Mouse (Mus musculus): ENCODE results near the gene Klk9. TPM values are rescaled to one million over a fixed set of nuclear protein-coding genes. Genes with fewer than 3 reads are reported as not detected.

Gene Klk9
- polyA plus RNA-seq (2015; fragmentation: Nextera tagmentation; extraction: Ambion mirVana) = not detected in 2 replicates

DNA sequence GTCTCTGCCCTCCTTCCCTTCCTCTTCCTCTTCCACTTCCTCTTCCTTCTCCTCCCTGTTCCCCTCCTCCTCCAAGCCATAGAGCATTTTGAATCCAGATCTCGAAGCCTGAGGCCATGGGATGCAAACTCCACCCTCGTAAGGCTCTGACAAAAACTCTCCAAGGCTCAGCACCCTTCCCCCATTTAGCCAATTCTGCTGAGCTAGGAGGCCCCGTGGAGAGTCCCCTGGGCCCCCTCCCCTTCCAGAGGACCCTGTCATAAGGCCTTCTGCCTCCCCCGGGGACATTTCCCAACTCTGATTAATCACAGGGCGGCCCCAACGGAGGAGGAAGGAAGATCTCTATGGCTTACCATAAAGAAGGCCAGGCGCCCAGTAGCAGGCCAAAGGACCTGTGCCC, at the start of gene Klk9:
Klk9 (plus strand) TSS at position 301 of the 400 bp plus-strand sequence.
- 50% methylated on average over 7 of the region's 7 CpGs for WGBS (ENCODE audit: insufficient replicate concordance)

DNA sequence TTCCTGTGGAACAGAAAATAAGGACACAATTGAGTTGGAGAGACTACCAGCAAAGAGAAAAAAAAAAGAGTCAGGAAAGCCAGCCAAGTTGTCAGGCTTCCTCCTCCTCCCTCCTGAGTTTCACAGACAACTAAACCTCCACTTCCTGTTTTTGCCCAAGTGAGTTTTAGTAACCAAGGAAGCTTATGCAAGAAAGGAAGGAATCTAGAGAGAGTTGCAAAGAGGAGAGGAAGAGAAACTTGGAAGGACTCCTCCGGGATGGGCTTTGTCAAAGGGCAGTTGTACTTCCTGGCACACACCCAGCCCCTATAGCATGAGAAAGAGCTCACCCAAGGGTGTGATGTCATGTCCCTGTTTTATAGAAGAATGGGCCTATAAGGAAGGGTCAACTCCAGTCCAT, 43.9 kb upstream of the Klk9 start:
- Histone ChIP-seq H3K4me3 (ENCODE audit: low read depth, low read length) (no peak overlapping the region), H3K9ac (ENCODE audit: low read depth, low read length) (no peak overlapping the region), H3K36me3 (ENCODE audit: control insufficient read depth, insufficient read depth) (no peaks in the 10 kb centered on the region), H3K9me3 (replicated peaks; ENCODE audit: control insufficient read depth, low read length) (no peaks in the 10 kb centered on the region), H3K27me3 (ENCODE audit: control insufficient read depth, insufficient read depth, low read depth, low read length) (no peaks in the 10 kb centered on the region), H3K27ac (ENCODE audit: low read length) (no peak overlapping the region), H3K4me1 (ENCODE audit: control insufficient read depth, low read depth, low read length) (no peaks in the 10 kb centered on the region), H3K4me2 (ENCODE audit: low read depth, low read length) (no peak overlapping the region)
- 9% methylated on average over 1 of the region's 1 CpGs for WGBS (ENCODE audit: insufficient replicate concordance)
- no peak for ATAC-seq (ENCODE audit: low read depth)

More for the DNA sequence above, at the start of gene Klk9:
- H3K4me2 ChIP-seq (ENCODE audit: low read depth, low read length) = no peak within 1 kb of the TSS
- H3K27ac ChIP-seq (ENCODE audit: low read length) = no peak within 1 kb of the TSS
- ATAC-seq (ENCODE audit: low read depth) = no peak
- no peaks in the 10 kb centered on the region for H3K9me3 ChIP-seq (replicated peaks; ENCODE audit: control insufficient read depth, low read length)
- no peak within 1 kb of the TSS for H3K9ac ChIP-seq (ENCODE audit: low read depth, low read length)
- no peaks in the 10 kb centered on the region for H3K4me1 ChIP-seq (ENCODE audit: control insufficient read depth, low read depth, low read length)
- no peak within 1 kb of the TSS for H3K4me3 ChIP-seq (ENCODE audit: low read depth, low read length)
- no peaks in the 10 kb centered on the region for H3K36me3 ChIP-seq (ENCODE audit: control insufficient read depth, insufficient read depth)
- H3K27me3 ChIP-seq (ENCODE audit: control insufficient read depth, insufficient read depth, low read depth, low read length) = peaks cover 11% of the 10 kb centered on the region

DNA sequence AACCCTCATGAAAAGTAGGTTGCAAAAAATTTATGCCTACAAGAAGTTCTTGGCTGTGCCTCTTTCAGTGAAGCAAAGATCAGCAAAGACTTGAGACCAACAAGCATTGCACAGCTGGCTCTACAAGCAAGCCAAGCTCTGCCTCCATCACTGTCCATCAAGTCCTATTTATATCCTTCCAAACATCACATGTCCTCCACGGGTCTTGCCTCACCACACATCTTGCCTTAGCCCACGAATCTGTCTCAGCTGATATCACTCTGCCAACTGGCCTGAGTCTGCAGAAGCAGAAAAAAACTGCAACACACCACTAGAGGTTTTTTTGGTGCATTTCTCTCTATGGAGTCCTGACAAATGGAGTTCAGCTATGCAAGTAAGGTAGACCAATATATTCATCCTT, 38.9 kb upstream of the Klk9 start:
- H3K4me1 ChIP-seq (ENCODE audit: control insufficient read depth, low read depth, low read length) = no peaks in the 10 kb centered on the region
- H3K9me3 ChIP-seq (replicated peaks; ENCODE audit: control insufficient read depth, low read length) = no peaks in the 10 kb centered on the region
- ATAC-seq (ENCODE audit: low read depth) = no peak
- 26% methylated on average over 2 of the region's 2 CpGs for WGBS (ENCODE audit: insufficient replicate concordance)
- H3K27me3 ChIP-seq (ENCODE audit: control insufficient read depth, insufficient read depth, low read depth, low read length) = no peaks in the 10 kb centered on the region
- no peak overlapping the region for H3K4me2 ChIP-seq (ENCODE audit: low read depth, low read length)
- H3K9ac ChIP-seq (ENCODE audit: low read depth, low read length) = no peak overlapping the region
- H3K4me3 ChIP-seq (ENCODE audit: low read depth, low read length) = no peak overlapping the region
- no peak overlapping the region for H3K27ac ChIP-seq (ENCODE audit: low read length)
- H3K36me3 ChIP-seq (ENCODE audit: control insufficient read depth, insufficient read depth) = no peaks in the 10 kb centered on the region

DNA sequence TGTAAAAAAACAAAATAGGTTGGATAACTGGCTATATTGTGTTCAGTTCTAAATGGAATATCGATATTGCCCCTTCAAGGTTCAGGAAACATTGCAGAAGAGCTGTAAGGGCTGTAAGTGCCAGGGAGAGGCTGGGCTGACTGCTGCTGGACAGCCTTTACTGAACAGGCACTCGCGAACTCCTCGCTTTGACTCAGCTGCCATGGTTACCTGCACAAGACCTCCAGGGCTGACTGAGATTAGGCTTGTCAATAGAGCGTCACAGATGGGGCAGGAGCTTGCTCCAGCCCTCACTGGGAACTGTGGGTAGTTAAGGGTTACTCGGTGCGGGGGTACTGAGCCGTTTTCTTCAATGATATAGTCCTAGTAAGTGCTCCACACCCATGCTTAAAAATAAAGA, 25.2 kb upstream of the Klk9 start:
- H3K36me3 ChIP-seq (ENCODE audit: control insufficient read depth, insufficient read depth) = no peaks in the 10 kb centered on the region
- H3K9ac ChIP-seq (ENCODE audit: low read depth, low read length) = no peak overlapping the region
- no peak overlapping the region for H3K4me3 ChIP-seq (ENCODE audit: low read depth, low read length)
- no peak overlapping the region for H3K27ac ChIP-seq (ENCODE audit: low read length)
- H3K9me3 ChIP-seq (replicated peaks; ENCODE audit: control insufficient read depth, low read length) = no peaks in the 10 kb centered on the region
- 45% methylated on average over 8 of the region's 8 CpGs for WGBS (ENCODE audit: insufficient replicate concordance)
- H3K4me1 ChIP-seq (ENCODE audit: control insufficient read depth, low read depth, low read length) = no peaks in the 10 kb centered on the region
- no peak for ATAC-seq (ENCODE audit: low read depth)
- no peaks in the 10 kb centered on the region for H3K27me3 ChIP-seq (ENCODE audit: control insufficient read depth, insufficient read depth, low read depth, low read length)
- H3K4me2 ChIP-seq (ENCODE audit: low read depth, low read length) = no peak overlapping the region

DNA sequence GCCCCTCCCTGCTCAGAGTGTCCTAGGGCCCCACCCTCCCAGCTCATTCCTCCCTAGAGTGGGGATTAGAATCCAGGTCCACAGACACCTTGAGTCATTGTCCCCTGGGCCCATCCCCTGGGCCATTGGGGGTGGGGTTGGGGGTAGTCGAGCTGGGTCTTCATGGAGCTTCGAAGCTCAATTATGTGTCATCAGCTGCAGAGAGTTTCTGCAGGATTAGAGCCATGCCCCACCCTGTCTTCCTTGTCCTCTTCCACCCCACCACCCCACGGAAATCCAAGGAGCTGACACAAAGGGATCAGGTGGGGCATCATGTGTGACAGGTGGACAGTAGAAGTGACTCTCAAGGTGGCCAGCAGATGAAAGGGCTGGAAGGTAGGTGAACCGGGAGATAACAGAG, 23.1 kb upstream of the Klk9 start, which contains the start of gene Klk12:
Klk12 (plus strand) TSS at position 301 of the 400 bp plus-strand sequence.
- Histone ChIP-seq H3K4me1 (ENCODE audit: control insufficient read depth, low read depth, low read length) (no peaks in the 10 kb centered on the region), H3K9ac (ENCODE audit: low read depth, low read length) (no peak within 1 kb of the TSS), H3K27me3 (ENCODE audit: control insufficient read depth, insufficient read depth, low read depth, low read length) (no peaks in the 10 kb centered on the region), H3K27ac (ENCODE audit: low read length) (no peak within 1 kb of the TSS), H3K36me3 (ENCODE audit: control insufficient read depth, insufficient read depth) (no peaks in the 10 kb centered on the region), H3K9me3 (replicated peaks; ENCODE audit: control insufficient read depth, low read length) (no peaks in the 10 kb centered on the region), H3K4me2 (ENCODE audit: low read depth, low read length) (no peak within 1 kb of the TSS), H3K4me3 (ENCODE audit: low read depth, low read length) (no peak within 1 kb of the TSS)
- no peak for ATAC-seq (ENCODE audit: low read depth)
- WGBS (ENCODE audit: insufficient replicate concordance) = 60% methylated on average over 4 of the region's 4 CpGs

DNA sequence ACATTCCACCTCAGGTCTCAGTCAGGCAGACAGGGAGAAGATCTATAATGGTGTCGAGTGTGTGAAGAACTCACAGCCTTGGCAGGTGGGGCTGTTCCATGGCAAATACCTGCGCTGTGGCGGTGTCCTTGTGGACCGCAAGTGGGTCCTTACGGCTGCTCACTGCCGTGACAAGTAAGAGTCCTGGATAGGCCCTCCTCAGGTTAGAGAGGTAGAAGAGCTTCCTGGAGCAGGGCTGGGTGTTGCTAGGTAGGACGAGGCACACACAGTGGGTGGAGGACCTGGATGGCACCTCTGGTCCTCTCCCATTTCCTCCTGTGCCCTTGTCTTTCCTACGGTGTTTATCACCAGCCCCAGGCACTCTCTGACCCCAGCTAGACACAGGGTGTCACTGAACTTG, 22.1 kb upstream of the Klk9 start:
- Histone ChIP-seq H3K36me3 (ENCODE audit: control insufficient read depth, insufficient read depth) (no peaks in the 10 kb centered on the region), H3K9ac (ENCODE audit: low read depth, low read length) (no peak overlapping the region), H3K4me3 (ENCODE audit: low read depth, low read length) (no peak overlapping the region), H3K9me3 (replicated peaks; ENCODE audit: control insufficient read depth, low read length) (no peaks in the 10 kb centered on the region), H3K4me1 (ENCODE audit: control insufficient read depth, low read depth, low read length) (no peaks in the 10 kb centered on the region), H3K27me3 (ENCODE audit: control insufficient read depth, insufficient read depth, low read depth, low read length) (no peaks in the 10 kb centered on the region), H3K4me2 (ENCODE audit: low read depth, low read length) (no peak overlapping the region), H3K27ac (ENCODE audit: low read length) (no peak overlapping the region)
- no peak for ATAC-seq (ENCODE audit: low read depth)
- 79% methylated on average over 8 of the region's 8 CpGs for WGBS (ENCODE audit: insufficient replicate concordance)

GRCm38 (mm10) chr7:43770701-43771100, 21.0 kb upstream of the Klk9 start:
- H3K4me1 ChIP-seq (ENCODE audit: control insufficient read depth, low read depth, low read length) = no peaks in the 10 kb centered on the region
- WGBS (ENCODE audit: insufficient replicate concordance) = 76% methylated on average over 10 of the region's 10 CpGs
- no peak overlapping the region for H3K27ac ChIP-seq (ENCODE audit: low read length)
- no peak overlapping the region for H3K9ac ChIP-seq (ENCODE audit: low read depth, low read length)
- no peak for ATAC-seq (ENCODE audit: low read depth)
- H3K9me3 ChIP-seq (replicated peaks; ENCODE audit: control insufficient read depth, low read length) = no peaks in the 10 kb centered on the region
- H3K36me3 ChIP-seq (ENCODE audit: control insufficient read depth, insufficient read depth) = no peaks in the 10 kb centered on the region
- no peak overlapping the region for H3K4me3 ChIP-seq (ENCODE audit: low read depth, low read length)
- H3K4me2 ChIP-seq (ENCODE audit: low read depth, low read length) = no peak overlapping the region
- H3K27me3 ChIP-seq (ENCODE audit: control insufficient read depth, insufficient read depth, low read depth, low read length) = no peaks in the 10 kb centered on the region

GRCm38 (mm10) chr7:43771916-43772315, 19.8 kb upstream of the Klk9 start:
- Histone ChIP-seq H3K27me3 (ENCODE audit: control insufficient read depth, insufficient read depth, low read depth, low read length) (no peaks in the 10 kb centered on the region), H3K9me3 (replicated peaks; ENCODE audit: control insufficient read depth, low read length) (no peaks in the 10 kb centered on the region), H3K36me3 (ENCODE audit: control insufficient read depth, insufficient read depth) (no peaks in the 10 kb centered on the region), H3K4me1 (ENCODE audit: control insufficient read depth, low read depth, low read length) (no peaks in the 10 kb centered on the region), H3K4me2 (ENCODE audit: low read depth, low read length) (no peak overlapping the region), H3K4me3 (ENCODE audit: low read depth, low read length) (no peak overlapping the region), H3K27ac (ENCODE audit: low read length) (no peak overlapping the region), H3K9ac (ENCODE audit: low read depth, low read length) (no peak overlapping the region)
- ATAC-seq (ENCODE audit: low read depth) = no peak
- WGBS (ENCODE audit: insufficient replicate concordance) = 68% methylated on average over 6 of the region's 6 CpGs

- 63% methylated on average over 3 of the region's 3 CpGs for WGBS (ENCODE audit: insufficient replicate concordance)
- H3K4me2 ChIP-seq (ENCODE audit: low read depth, low read length) = no peak overlapping the region
- H3K27me3 ChIP-seq (ENCODE audit: control insufficient read depth, insufficient read depth, low read depth, low read length) = no peaks in the 10 kb centered on the region
- no peak overlapping the region for H3K9ac ChIP-seq (ENCODE audit: low read depth, low read length)
- H3K36me3 ChIP-seq (ENCODE audit: control insufficient read depth, insufficient read depth) = no peaks in the 10 kb centered on the region
- ATAC-seq (ENCODE audit: low read depth) = no peak
- no peaks in the 10 kb centered on the region for H3K9me3 ChIP-seq (replicated peaks; ENCODE audit: control insufficient read depth, low read length)
- H3K4me3 ChIP-seq (ENCODE audit: low read depth, low read length) = no peak overlapping the region
- no peak overlapping the region for H3K27ac ChIP-seq (ENCODE audit: low read length)
- no peaks in the 10 kb centered on the region for H3K4me1 ChIP-seq (ENCODE audit: control insufficient read depth, low read depth, low read length)
Observed at GRCm38 (mm10) chr7:43772901-43773300, 18.8 kb upstream of the Klk9 start.

All from liver, embryonic 16.5 days (tissue).